Mouse (Mus musculus): ENCODE data around the gene Tmem212. TPM values are rescaled to one million over a fixed set of nuclear protein-coding genes. Genes with fewer than 3 reads are reported as not detected.

Gene Tmem212
- polyA plus RNA-seq, 1 experiment from 2014 or later, result not detected

DNA sequence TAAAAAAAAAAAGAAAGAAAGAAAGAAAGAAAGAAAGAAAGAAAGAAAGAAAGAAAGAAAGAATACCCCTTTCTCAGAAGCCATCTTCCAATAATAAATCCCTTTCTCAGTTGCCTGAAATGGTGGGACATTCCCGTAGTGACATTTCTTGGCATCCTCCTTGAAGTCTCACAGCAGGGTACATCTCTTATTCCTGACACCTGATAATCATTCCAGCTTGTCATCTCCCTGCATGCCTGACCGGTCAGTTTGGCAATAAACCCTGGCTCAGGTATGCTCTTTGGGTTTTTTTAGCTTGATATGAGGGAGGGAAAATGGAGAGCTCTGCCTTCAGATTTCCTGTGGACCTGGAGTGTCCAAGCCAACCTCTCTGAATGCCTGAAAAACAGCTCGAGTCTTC lies 59.9 kb downstream of the Tmem212 start:
- H3K9me3 ChIP-seq (replicated peaks; ENCODE audit: control insufficient read depth, low read length), result peaks cover 4% of the 10 kb centered on the region
- ATAC-seq (replicated peaks; ENCODE audit: extremely low read depth, insufficient read depth, low FRiP score), result no peak
- 43% methylated on average over 3 of the region's 3 CpGs for WGBS
- H3K36me3 ChIP-seq (ENCODE audit: control insufficient read depth, insufficient read depth), result no peaks in the 10 kb centered on the region
- no peaks in the 10 kb centered on the region for H3K27me3 ChIP-seq (ENCODE audit: control insufficient read depth, insufficient read depth, low read length)
- H3K4me2 ChIP-seq (ENCODE audit: low read depth, low read length), result no peak overlapping the region
- H3K4me1 ChIP-seq (ENCODE audit: control insufficient read depth, insufficient read depth, low read length), result peaks cover 10% of the 10 kb centered on the region
- H3K9ac ChIP-seq (ENCODE audit: low read length), result no peak overlapping the region
- no peak overlapping the region for H3K4me3 ChIP-seq (ENCODE audit: low read length)
- H3K27ac ChIP-seq (ENCODE audit: low read length), result no peak overlapping the region

DNA sequence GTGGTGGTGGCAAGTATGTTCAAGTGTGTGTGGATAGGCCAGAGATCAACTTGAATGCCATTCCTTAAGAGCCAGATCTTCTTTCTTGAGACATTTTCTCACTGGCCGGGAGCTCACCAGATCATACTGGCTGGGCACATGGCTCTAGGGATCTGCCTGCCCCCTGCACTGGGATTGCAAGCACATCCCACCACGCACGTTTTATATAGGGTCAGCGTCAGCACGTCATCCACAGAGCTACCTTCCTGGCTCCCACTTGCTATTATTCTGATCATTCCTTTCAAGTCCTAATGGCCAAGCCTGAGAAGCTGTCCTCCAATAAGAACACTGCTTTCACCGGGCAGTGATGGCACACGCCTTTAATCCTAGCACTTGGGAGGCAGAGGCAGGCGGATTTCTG lies 60.4 kb downstream of the Tmem212 start:
- Histone ChIP-seq H3K9me3 (replicated peaks; ENCODE audit: control insufficient read depth, low read length) (peaks cover 4% of the 10 kb centered on the region), H3K36me3 (ENCODE audit: control insufficient read depth, insufficient read depth) (no peaks in the 10 kb centered on the region), H3K4me3 (ENCODE audit: low read length) (no peak overlapping the region), H3K4me1 (ENCODE audit: control insufficient read depth, insufficient read depth, low read length) (peaks cover 10% of the 10 kb centered on the region), H3K9ac (ENCODE audit: low read length) (no peak overlapping the region), H3K27me3 (ENCODE audit: control insufficient read depth, insufficient read depth, low read length) (no peaks in the 10 kb centered on the region), H3K4me2 (ENCODE audit: low read depth, low read length) (no peak overlapping the region), H3K27ac (ENCODE audit: low read length) (no peak overlapping the region)
- ATAC-seq (replicated peaks; ENCODE audit: extremely low read depth, insufficient read depth, low FRiP score), result no peak
- WGBS, result 89% methylated on average over 8 of the region's 8 CpGs

DNA sequence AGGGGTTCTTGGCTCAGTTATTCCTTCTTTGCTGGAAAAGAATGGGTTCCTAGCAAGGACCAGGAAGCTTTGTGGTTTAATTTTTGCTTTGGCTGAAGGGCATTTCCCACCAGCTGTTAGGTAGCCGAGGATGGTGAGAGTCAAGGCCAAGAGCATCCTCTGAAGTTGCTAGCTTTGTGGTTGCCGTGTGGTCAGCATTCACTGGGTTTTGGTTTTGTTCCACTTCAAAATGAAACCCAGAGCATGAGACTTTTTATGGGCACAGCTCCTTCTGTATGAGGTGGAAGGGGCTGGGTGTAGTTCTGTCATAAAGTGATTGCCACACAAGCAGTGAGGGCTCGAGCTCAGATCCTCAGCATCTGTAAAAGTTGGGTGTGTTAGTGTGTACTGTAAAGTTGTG lies 67.4 kb downstream of the Tmem212 start:
- no peak overlapping the region for H3K27ac ChIP-seq (ENCODE audit: low read length)
- no peak overlapping the region for H3K9ac ChIP-seq (ENCODE audit: low read length)
- no peaks in the 10 kb centered on the region for H3K36me3 ChIP-seq (ENCODE audit: control insufficient read depth, insufficient read depth)
- no peak overlapping the region for H3K4me3 ChIP-seq (ENCODE audit: low read length)
- no peaks in the 10 kb centered on the region for H3K27me3 ChIP-seq (ENCODE audit: control insufficient read depth, insufficient read depth, low read length)
- H3K9me3 ChIP-seq (replicated peaks; ENCODE audit: control insufficient read depth, low read length), result peaks cover 4% of the 10 kb centered on the region
- H3K4me2 ChIP-seq (ENCODE audit: low read depth, low read length), result no peak overlapping the region
- H3K4me1 ChIP-seq (ENCODE audit: control insufficient read depth, insufficient read depth, low read length), result peaks cover under 1% of the 10 kb centered on the region; the same call in 1 of the 2 replicates
- no peak for ATAC-seq (replicated peaks; ENCODE audit: extremely low read depth, insufficient read depth, low FRiP score)
- 73% methylated on average over 3 of the region's 3 CpGs for WGBS

DNA sequence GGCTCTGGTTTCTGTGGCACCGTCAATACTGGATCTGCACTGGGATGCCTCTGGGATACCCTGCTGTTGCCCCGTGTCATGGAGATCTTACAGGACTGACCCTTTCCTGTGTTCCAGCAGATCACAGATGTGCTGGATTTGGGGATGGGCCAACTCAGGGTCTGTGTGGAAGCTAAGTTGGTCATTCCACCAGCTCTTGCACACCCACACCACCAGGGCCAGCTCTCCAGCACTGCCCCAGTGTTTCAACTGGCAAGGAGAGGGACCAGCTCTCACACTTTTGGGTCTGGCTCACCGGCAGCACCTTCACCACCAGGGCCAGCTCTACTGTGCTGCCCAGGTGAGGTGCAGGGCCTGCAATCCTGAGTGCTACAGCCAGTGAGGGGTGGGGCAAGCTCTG lies 68.9 kb downstream of the Tmem212 start:
- H3K27ac ChIP-seq (ENCODE audit: low read length), result no peak overlapping the region
- WGBS, result 88% methylated on average over 3 of the region's 3 CpGs
- no peaks in the 10 kb centered on the region for H3K36me3 ChIP-seq (ENCODE audit: control insufficient read depth, insufficient read depth)
- H3K27me3 ChIP-seq (ENCODE audit: control insufficient read depth, insufficient read depth, low read length), result no peaks in the 10 kb centered on the region
- ATAC-seq (replicated peaks; ENCODE audit: extremely low read depth, insufficient read depth, low FRiP score), result no peak
- H3K4me1 ChIP-seq (ENCODE audit: control insufficient read depth, insufficient read depth, low read length), result peaks cover 6% of the 10 kb centered on the region; the same call in 1 of the 2 replicates
- H3K9me3 ChIP-seq (replicated peaks; ENCODE audit: control insufficient read depth, low read length), result peaks cover 4% of the 10 kb centered on the region
- H3K4me3 ChIP-seq (ENCODE audit: low read length), result no peak overlapping the region
- no peak overlapping the region for H3K9ac ChIP-seq (ENCODE audit: low read length)
- H3K4me2 ChIP-seq (ENCODE audit: low read depth, low read length), result no peak overlapping the region

DNA sequence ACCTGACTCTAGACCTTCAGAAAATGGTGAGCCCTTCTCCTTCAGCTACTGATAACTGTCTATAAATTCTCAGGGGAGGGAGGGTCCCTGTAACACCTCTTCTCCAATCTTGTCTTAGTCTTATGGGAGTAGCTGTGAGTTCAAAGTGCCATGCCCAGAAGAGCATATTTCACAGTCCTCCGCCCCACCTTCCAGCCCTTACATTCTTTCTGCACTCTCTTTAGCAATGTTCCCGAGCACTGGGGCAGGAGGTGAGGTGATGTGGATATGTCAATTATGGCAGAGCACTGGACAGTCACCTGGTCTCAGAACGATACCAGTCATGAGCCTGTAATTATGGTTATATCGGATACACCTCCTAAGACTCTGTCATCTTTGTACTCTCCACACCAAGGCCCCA lies 70.2 kb downstream of the Tmem212 start:
- no peak overlapping the region for H3K9ac ChIP-seq (ENCODE audit: low read length)
- H3K27ac ChIP-seq (ENCODE audit: low read length), result no peak overlapping the region
- no peaks in the 10 kb centered on the region for H3K9me3 ChIP-seq (replicated peaks; ENCODE audit: control insufficient read depth, low read length)
- no peaks in the 10 kb centered on the region for H3K27me3 ChIP-seq (ENCODE audit: control insufficient read depth, insufficient read depth, low read length)
- peaks cover 6% of the 10 kb centered on the region; the same call in 1 of the 2 replicates for H3K4me1 ChIP-seq (ENCODE audit: control insufficient read depth, insufficient read depth, low read length)
- 76% methylated on average over 4 of the region's 4 CpGs for WGBS
- H3K36me3 ChIP-seq (ENCODE audit: control insufficient read depth, insufficient read depth), result no peaks in the 10 kb centered on the region
- H3K4me2 ChIP-seq (ENCODE audit: low read depth, low read length), result no peak overlapping the region
- no peak for ATAC-seq (replicated peaks; ENCODE audit: extremely low read depth, insufficient read depth, low FRiP score)
- H3K4me3 ChIP-seq (ENCODE audit: low read length), result no peak overlapping the region

Other genes starting within 250 kb of the Tmem212 start
- gene Fndc3b, start 185.1 kb downstream of the Tmem212 start, polyA plus RNA-seq (2015; fragmentation: Nextera tagmentation; extraction: Ambion mirVana), result 21.7 and 24.4 TPM in 2 replicates
- gene Pld1, start 42.3 kb upstream of the Tmem212 start, polyA plus RNA-seq (2015; fragmentation: Nextera tagmentation; extraction: Ambion mirVana), result 7.8 and 8.3 TPM in 2 replicates